Mouse (Mus musculus) cortical plate, adult 2 months (tissue): ENCODE measurements around the gene Zscan10.

Experiments
- CTCF ChIP-seq: fragments of 200-500 bp; IDR thresholded peaks from 2 replicates; pipeline ENCODE4 v1.5.1; 2011; ENCODE audit warnings: mild to moderate bottlenecking, control low read depth, low read length; ENCODE audit not compliant: insufficient read depth; ENCODE audit errors: extremely low read depth
- POLR2A ChIP-seq: fragments of 200-500 bp; IDR thresholded peaks from 2 replicates; pipeline ENCODE4 v1.6.1; 2011; ENCODE audit warnings: mild to moderate bottlenecking, low read length, control low read depth; ENCODE audit not compliant: insufficient read depth; ENCODE audit errors: extremely low read depth

DNA sequence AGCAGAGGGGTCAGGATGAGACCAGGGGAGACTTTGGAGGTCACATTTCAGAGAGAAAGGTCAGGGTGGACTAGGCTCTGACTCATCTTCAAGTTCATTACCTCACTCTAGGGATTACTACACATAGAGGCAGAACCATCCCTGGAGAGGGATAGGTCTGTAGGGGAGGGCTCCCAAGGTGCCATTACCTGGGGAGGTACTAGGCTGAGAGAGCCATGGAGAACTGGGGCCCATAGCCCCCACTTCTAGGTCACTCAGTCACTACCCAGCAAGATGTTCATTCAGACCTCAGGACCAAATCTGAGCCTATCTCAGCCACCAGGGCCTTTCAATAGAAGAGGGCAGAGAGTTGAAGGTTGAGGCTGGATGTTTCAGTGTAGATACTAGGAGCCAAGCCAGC lies 46.3 kb upstream of the Zscan10 start:
- TF ChIP-seq POLR2A (no peak), CTCF (no peak)
